ENCODE assay signal across 10 mouse cellular contexts in genomic region chr1:59321880-59322836, GRCm38 (mm10).
DNase-seq lines count a peak whose midpoint lies in the region; ATAC-seq and TF ChIP-seq lines count a peak whose summit lies in the region.
"Had no signal": no experiment of that assay in that cellular context is flagged by ENCODE, and none has a peak within 500 bp of the region (broad histone marks: within the 10 kb centered on the region; RNA-seq: fewer than 3 reads in every experiment).

No protein-coding gene starts in this region.

- TF ChIP-seq CTCF in lung, postnatal 0 days (IDR thresholded peaks at IDR 0.05) = no peak
- no peak for TF ChIP-seq CTCF in cerebellum, adult 2 months (IDR thresholded peaks at IDR 0.05; ENCODE audit: borderline replicate concordance, insufficient read depth, low read depth, low read length)

- no peak overlapping the region for H3K4me2 ChIP-seq in lung, postnatal 0 days (replicated peaks; ENCODE audit: low read depth, low read length)
- no peak overlapping the region for H3K4me2 ChIP-seq in embryonic facial prominence, embryonic 15.5 days (replicated peaks)
- H3K4me2 ChIP-seq in forebrain, embryonic 13.5 days = no peak overlapping the region

- H3K36me3 ChIP-seq in lung, postnatal 0 days (ENCODE audit: insufficient read depth, low read length) = no peaks in the 10 kb centered on the region
- H3K36me3 ChIP-seq in embryonic facial prominence, embryonic 15.5 days = no peaks in the 10 kb centered on the region
- H3K36me3 ChIP-seq in forebrain, embryonic 13.5 days (ENCODE audit: poor library complexity, severe bottlenecking) = no peaks in the 10 kb centered on the region

- H3K27me3 ChIP-seq in lung, postnatal 0 days (replicated peaks; ENCODE audit: insufficient read depth, low read length) = no peaks in the 10 kb centered on the region
- H3K27me3 ChIP-seq in embryonic facial prominence, embryonic 15.5 days = no peaks in the 10 kb centered on the region
- no peaks in the 10 kb centered on the region for H3K27me3 ChIP-seq in cerebellum, adult 2 months (ENCODE audit: control insufficient read depth, insufficient read depth, low read length)
- peaks cover 7% of the 10 kb centered on the region; the same call in 1 of the 2 replicates for H3K27me3 ChIP-seq in forebrain, embryonic 13.5 days

- 0 out of 2 replicates have a peak, but pooled peaks have one; percentile 17 for ATAC-seq in lung, postnatal 0 days
- ATAC-seq in embryonic facial prominence, embryonic 15.5 days (ENCODE audit: insufficient number of reproducible peaks, low FRiP score, low TSS enrichment, low read depth) = peak; percentile 72; the same call in 1 of the 2 replicates
- ATAC-seq in forebrain, embryonic 13.5 days = no peak

- 49% methylated on average over 9 of the region's 9 CpGs for WGBS in lung, postnatal 0 days
- WGBS in embryonic facial prominence, embryonic 15.5 days = 42% methylated on average over 9 of the region's 9 CpGs
- WGBS in cerebellum, adult 2 months = 81% methylated on average over 9 of the region's 9 CpGs
- WGBS in forebrain, embryonic 13.5 days = 62% methylated on average over 9 of the region's 9 CpGs

- no peak for TF ChIP-seq POLR2A in cerebellum, adult 2 months (IDR thresholded peaks at IDR 0.05; ENCODE audit: borderline replicate concordance, insufficient read depth, low read length)

- H3K4me3 ChIP-seq in lung, postnatal 0 days (ENCODE audit: low read depth, low read length) = no peak overlapping the region
- H3K4me3 ChIP-seq in embryonic facial prominence, embryonic 15.5 days (replicated peaks) = no peak overlapping the region
- no peak overlapping the region for H3K4me3 ChIP-seq in cerebellum, adult 2 months (replicated peaks; ENCODE audit: insufficient read depth, low read depth, low read length)
- H3K4me3 ChIP-seq in forebrain, embryonic 13.5 days = no peak overlapping the region

- H3K9me3 ChIP-seq in lung, postnatal 0 days (ENCODE audit: low read length) = no peaks in the 10 kb centered on the region
- no peaks in the 10 kb centered on the region for H3K9me3 ChIP-seq in embryonic facial prominence, embryonic 15.5 days (replicated peaks)
- H3K9me3 ChIP-seq in forebrain, embryonic 13.5 days (replicated peaks) = no peaks in the 10 kb centered on the region

- H3K9ac ChIP-seq in lung, postnatal 0 days (replicated peaks; ENCODE audit: low read depth) = no peak overlapping the region
- no peak overlapping the region for H3K9ac ChIP-seq in embryonic facial prominence, embryonic 15.5 days
- no peak overlapping the region for H3K9ac ChIP-seq in forebrain, embryonic 13.5 days

- no peak for DNase-seq in lung, postnatal 0 days (ENCODE audit: low spot score)
- no peak for DNase-seq in lung, postnatal 14 days
- DNase-seq in kidney, postnatal 25 days = peak; percentile 60 to 75
- peak; percentile 18 for DNase-seq in skeletal muscle tissue, adult 2 months (ENCODE audit: low read depth, low spot score)
- DNase-seq in cerebellum, adult 2 months = no peak
- no peak for DNase-seq in spleen, postnatal 10 days (ENCODE audit: low spot score in 2 of 2)
- DNase-seq: cerebellum, adult 11-12 months; gastrocnemius, postnatal 25 days had no signal

- no peak for TF ChIP-seq EP300 in lung, postnatal 0 days (IDR thresholded peaks at IDR 0.05)

- no peaks in the 10 kb centered on the region for H3K4me1 ChIP-seq in lung, postnatal 0 days (ENCODE audit: insufficient read depth, low read depth, low read length)
- H3K4me1 ChIP-seq in embryonic facial prominence, embryonic 15.5 days = peaks cover 9% of the 10 kb centered on the region
- no peaks in the 10 kb centered on the region for H3K4me1 ChIP-seq in cerebellum, adult 2 months (ENCODE audit: control insufficient read depth, insufficient read depth, low read length)
- peaks cover 13% of the 10 kb centered on the region for H3K4me1 ChIP-seq in forebrain, embryonic 13.5 days

- H3K27ac ChIP-seq in lung, postnatal 0 days (ENCODE audit: low read length) = no peak overlapping the region
- H3K27ac ChIP-seq in embryonic facial prominence, embryonic 15.5 days (replicated peaks) = peak overlapping the region; percentile 76
- H3K27ac ChIP-seq in cerebellum, adult 2 months (ENCODE audit: insufficient read depth, low read length) = no peak overlapping the region
- no peak overlapping the region for H3K27ac ChIP-seq in forebrain, embryonic 13.5 days

Comparison
In these comparisons a context has a peak if more than half of its experiments do, and no peak if none do; other contexts are left out.
1. DNase-seq: peak in kidney, postnatal 25 days (2 of 2) and skeletal muscle tissue, adult 2 months (single experiment); none in lung, postnatal 0 days (single experiment), lung, postnatal 14 days (single experiment), cerebellum, adult 2 months (0 of 2) and spleen, postnatal 10 days (0 of 2).